Mouse (Mus musculus) liver, adult 2 months (tissue): Measurements from ENCODE around the gene Hsd17b1.
"Not testable (repeated sequence)": the region's sequence is repeated elsewhere in the genome, so short reads cannot be mapped to it uniquely, and the experiment has no call there.

Source experiments
- CTCF ChIP-seq: fragments of 200-500 bp; IDR thresholded peaks from 2 replicates; pipeline ENCODE4 v1.5.1; 2011; ENCODE audit warnings: low read depth, low read length, control low read depth
- POLR2A ChIP-seq: fragments of 200-500 bp; IDR thresholded peaks from 2 replicates; pipeline ENCODE4 v1.6.1; 2011; ENCODE audit warnings: low read length, control low read depth; ENCODE audit not compliant: insufficient read depth; ENCODE audit errors: extremely low read depth

GRCm38 (mm10) chr11:101125008-101125407 is 46.8 kb downstream of the Hsd17b1 start:
- TF ChIP-seq POLR2A, CTCF: not testable (repeated sequence)
